Mouse (Mus musculus): Measurements from ENCODE around the gene Gm20538. TPM values are rescaled to one million over a fixed set of nuclear protein-coding genes. Genes with fewer than 3 reads are reported as not detected.

Gm20538 gene
- total and polyA plus RNA-seq, 3 experiments: not detected

GRCm38 (mm10) chr19:44513054-44513833 is 39.4 kb downstream of the Gm20538 start:
- TF ChIP-seq ZNF384 (IDR thresholded peaks at IDR 0.05; ENCODE audit: low read depth, low read length): no peak
- TF ChIP-seq POLR2AphosphoS2 (IDR thresholded peaks at IDR 0.05; ENCODE audit: low read length): no peak
- no peak for TF ChIP-seq MAZ (IDR thresholded peaks at IDR 0.05; ENCODE audit: low read depth, low read length)
- no peak for TF ChIP-seq MYB (IDR thresholded peaks at IDR 0.05; ENCODE audit: low read depth, low read length)
- no peak for TF ChIP-seq MAX (IDR thresholded peaks at IDR 0.05; ENCODE audit: low read length)
- DNase-seq (ENCODE audit: low read depth, low spot score): no peak
- Histone ChIP-seq H3K36me3 (ENCODE audit: control insufficient read depth in 1 of 2, insufficient read depth in 2 of 2, low read length in 2 of 2) (no peaks in the 10 kb centered on the region), H3K79me2 (ENCODE audit: control insufficient read depth, insufficient read depth, low read length, poor library complexity) (no peaks in the 10 kb centered on the region), H3K4me3 (ENCODE audit: control insufficient read depth in 1 of 2, insufficient read depth in 1 of 2, low read depth in 2 of 2, low read length in 2 of 2) (no peak overlapping the region), H3K9me3 (replicated peaks; ENCODE audit: insufficient read depth, low read length) (no peaks in the 10 kb centered on the region), H3K27me3 (ENCODE audit: control insufficient read depth in 1 of 2, insufficient read depth in 2 of 2, low read length in 2 of 2) (no peaks in the 10 kb centered on the region; a peak in 1 of 4 replicates), H3K4me1 (ENCODE audit: control insufficient read depth in 1 of 2, insufficient read depth in 2 of 2, low read length in 2 of 2) (no peaks in the 10 kb centered on the region), H3K9ac (ENCODE audit: control insufficient read depth, low read depth, low read length, poor library complexity, severe bottlenecking) (no peak overlapping the region), H3K27ac (ENCODE audit: control insufficient read depth, low read depth, low read length) (no peak overlapping the region)

- no peaks in the 10 kb centered on the region; a peak in 2 of 4 replicates for H3K27me3 ChIP-seq (ENCODE audit: control insufficient read depth in 1 of 2, insufficient read depth in 2 of 2, low read length in 2 of 2)
- no peak overlapping the region for H3K9ac ChIP-seq (ENCODE audit: control insufficient read depth, low read depth, low read length, poor library complexity, severe bottlenecking)
- no peak overlapping the region for H3K4me3 ChIP-seq (ENCODE audit: control insufficient read depth in 1 of 2, insufficient read depth in 1 of 2, low read depth in 2 of 2, low read length in 2 of 2)
- TF ChIP-seq HCFC1 (IDR thresholded peaks at IDR 0.05; ENCODE audit: low read depth, low read length) (no peak), GATA1 (IDR thresholded peaks at IDR 0.05; ENCODE audit: low read depth, low read length) (no peak), POLR2AphosphoS5 (IDR thresholded peaks at IDR 0.05; ENCODE audit: borderline replicate concordance, low read depth, low read length) (no peak), MEF2A (IDR thresholded peaks at IDR 0.05; ENCODE audit: extremely low read depth, insufficient replicate concordance, low read depth, low read length, poor library complexity, severe bottlenecking) (no peak), NELFE (IDR thresholded peaks at IDR 0.05; ENCODE audit: low read depth, low read length) (no peak)
- no peaks in the 10 kb centered on the region for H3K36me3 ChIP-seq (ENCODE audit: control insufficient read depth in 1 of 2, insufficient read depth in 2 of 2, low read length in 2 of 2)
- no peak for DNase-seq (ENCODE audit: low read depth, low spot score)
- H3K4me1 ChIP-seq (ENCODE audit: control insufficient read depth in 1 of 2, insufficient read depth in 2 of 2, low read length in 2 of 2): no peaks in the 10 kb centered on the region
- no peak overlapping the region for H3K27ac ChIP-seq (ENCODE audit: control insufficient read depth, low read depth, low read length)
- H3K79me2 ChIP-seq (ENCODE audit: control insufficient read depth, insufficient read depth, low read length, poor library complexity): no peaks in the 10 kb centered on the region
- no peaks in the 10 kb centered on the region for H3K9me3 ChIP-seq (replicated peaks; ENCODE audit: insufficient read depth, low read length)
Observed at GRCm38 (mm10) chr19:44512601-44513000, 40.0 kb downstream of the Gm20538 start.

GRCm38 (mm10) chr19:44511451-44512231 is 41.0 kb downstream of the Gm20538 start:
- H3K27ac ChIP-seq (ENCODE audit: control insufficient read depth, low read depth, low read length): no peak overlapping the region
- no peaks in the 10 kb centered on the region for H3K36me3 ChIP-seq (ENCODE audit: control insufficient read depth in 1 of 2, insufficient read depth in 2 of 2, low read length in 2 of 2)
- TF ChIP-seq UBTF (IDR thresholded peaks at IDR 0.05; ENCODE audit: borderline replicate concordance, insufficient read depth, low read depth, low read length): no peak
- TF ChIP-seq JUND (IDR thresholded peaks at IDR 0.05; ENCODE audit: low read depth, low read length): no peak
- no peak for TF ChIP-seq CHD1 (IDR thresholded peaks at IDR 0.05; ENCODE audit: low read depth, low read length)
- no peak for TF ChIP-seq SMC3 (IDR thresholded peaks at IDR 0.05; ENCODE audit: low read depth, low read length)
- no peaks in the 10 kb centered on the region for H3K9me3 ChIP-seq (replicated peaks; ENCODE audit: insufficient read depth, low read length)
- no peak overlapping the region for H3K9ac ChIP-seq (ENCODE audit: control insufficient read depth, low read depth, low read length, poor library complexity, severe bottlenecking)
- H3K27me3 ChIP-seq (ENCODE audit: control insufficient read depth in 1 of 2, insufficient read depth in 2 of 2, low read length in 2 of 2): no peaks in the 10 kb centered on the region; a peak in 2 of 4 replicates
- H3K4me3 ChIP-seq (ENCODE audit: control insufficient read depth in 1 of 2, insufficient read depth in 1 of 2, low read depth in 2 of 2, low read length in 2 of 2): no peak overlapping the region
- H3K79me2 ChIP-seq (ENCODE audit: control insufficient read depth, insufficient read depth, low read length, poor library complexity): no peaks in the 10 kb centered on the region
- no peaks in the 10 kb centered on the region for H3K4me1 ChIP-seq (ENCODE audit: control insufficient read depth in 1 of 2, insufficient read depth in 2 of 2, low read length in 2 of 2)
- no peak for DNase-seq (ENCODE audit: low read depth, low spot score)

Measured in MEL (cell line).